Mouse (Mus musculus) heart, postnatal 0 days (tissue): ENCODE data around the gene Stard3nl.
"Not testable (repeated sequence)": the region's sequence is repeated elsewhere in the genome, so short reads cannot be mapped to it uniquely, and the experiment has no call there.

ENCODE experiments used
- CTCF ChIP-seq: IDR thresholded peaks from 2 replicates; pipeline ENCODE4 v1.5.1; 2016; ENCODE audit warnings: antibody characterized with exemption, control low read depth, low read depth
- EP300 ChIP-seq: IDR thresholded peaks from 2 replicates; pipeline ENCODE4 v1.6.1; 2016; ENCODE audit warnings: antibody characterized with exemption, low read depth

DNA sequence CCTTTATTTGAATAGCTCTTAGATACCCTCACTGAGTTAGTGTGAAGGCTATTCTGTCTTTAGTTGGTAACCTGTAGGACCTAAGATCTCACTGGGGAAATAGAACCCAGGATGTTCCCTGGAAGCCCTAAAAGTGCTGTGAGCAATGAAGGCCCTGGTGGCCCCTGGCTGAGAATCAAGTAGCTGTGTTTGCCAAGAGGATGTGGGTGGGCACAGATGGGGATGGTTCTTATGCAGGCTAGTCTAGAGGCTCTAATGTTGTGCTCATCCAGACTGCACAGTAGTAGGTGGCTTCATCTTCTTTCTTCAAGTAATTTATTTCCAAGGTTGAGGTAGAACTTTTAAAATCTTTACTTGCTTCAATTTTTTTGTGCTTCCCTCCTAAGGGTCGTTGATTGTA is 59.3 kb downstream of the Stard3nl start:
- TF ChIP-seq CTCF, EP300: not testable (repeated sequence)
